Mouse (Mus musculus) B cell, adult 2 months (primary cell): ENCODE results near the gene 2610301B20Rik.
"Not testable (repeated sequence)": the region's sequence is repeated elsewhere in the genome, so short reads cannot be mapped to it uniquely, and the experiment has no call there.

Experiments used
- DNase-seq, 2 experiments: peaks; one replicate each; pipeline ENCODE4 v3.0.0; 2022

The 2610301B20Rik gene

DNA sequence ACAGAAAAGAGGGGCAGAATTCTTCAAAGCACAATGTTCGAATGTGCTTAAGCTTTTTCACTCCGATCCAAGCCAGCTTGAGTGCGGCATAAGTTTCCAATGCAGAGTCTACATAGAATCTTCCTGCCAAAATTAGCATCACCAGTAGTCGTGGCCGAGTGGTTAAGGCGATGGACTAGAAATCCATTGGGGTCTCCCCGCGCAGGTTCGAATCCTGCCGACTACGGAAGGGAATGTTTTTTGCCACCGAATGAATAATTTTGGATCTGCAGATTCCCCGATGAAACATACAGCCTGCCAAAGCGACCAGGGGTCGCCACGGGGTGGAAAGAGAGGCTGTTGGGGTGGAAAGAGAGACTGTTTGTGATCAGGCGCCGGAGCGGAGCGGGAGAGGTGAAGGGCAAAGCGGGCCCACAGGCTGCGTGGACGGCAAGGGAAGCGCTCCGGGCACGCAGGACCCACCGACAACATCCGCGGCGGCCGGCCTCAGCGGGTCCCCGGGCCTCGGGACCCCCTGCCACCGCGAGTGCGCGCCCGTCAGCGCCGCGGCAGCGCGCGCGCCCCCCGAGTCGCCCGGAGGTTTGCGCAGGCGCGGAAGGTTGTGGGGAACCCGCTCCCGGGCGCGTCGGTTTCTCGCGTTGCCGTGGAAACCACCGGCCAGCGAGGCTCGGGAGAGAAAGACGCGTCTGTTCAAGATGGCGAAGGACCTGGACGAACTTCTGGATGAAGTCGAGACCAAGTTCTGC is at the start of gene 2610301B20Rik:
Gene 2610301B20Rik (plus strand): TSS at position 579 of the 746 bp plus-strand sequence.
- DNase-seq, result peak; percentile 92 to 94

GRCm38 (mm10) chr4:10833273-10833672 is 41.0 kb upstream of the 2610301B20Rik start:
- DNase-seq, result peak; percentile 18 to 26

DNA sequence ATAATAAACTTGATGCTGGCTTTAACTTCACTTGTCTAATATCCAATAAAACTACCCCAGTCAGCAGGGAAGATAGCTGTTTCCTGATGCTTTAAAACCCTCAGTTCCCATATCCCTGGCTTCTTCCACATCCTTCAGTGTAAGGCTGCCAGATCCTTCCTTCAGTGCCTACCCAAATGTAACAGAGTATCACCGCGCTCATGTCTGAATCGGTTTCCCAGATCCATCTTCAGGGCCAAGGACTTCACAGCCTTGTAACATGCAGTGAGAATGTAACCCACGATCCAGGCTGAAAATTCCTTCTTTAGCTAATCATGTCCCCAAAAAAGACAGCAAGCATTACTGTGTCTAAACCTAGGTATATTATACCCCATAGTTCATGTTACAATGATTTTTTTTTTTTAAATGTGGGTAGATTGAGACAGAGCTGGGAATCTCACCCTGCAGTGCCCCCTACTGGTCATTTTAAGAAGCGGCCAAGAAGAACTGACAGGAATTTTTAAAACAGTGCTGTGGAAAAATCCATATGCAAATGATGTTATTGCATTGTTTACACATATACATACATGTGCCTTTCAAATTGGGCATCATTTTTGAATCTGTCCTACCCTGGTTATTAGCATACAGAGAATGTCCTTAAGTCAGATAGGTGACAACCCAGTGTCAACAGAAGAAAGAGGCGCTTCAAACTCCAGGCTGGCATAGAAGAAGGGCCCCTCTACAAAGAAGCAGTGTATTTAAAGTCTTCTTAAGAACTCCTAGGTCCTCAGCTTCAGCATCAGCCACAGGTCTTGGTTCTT is 38.8 kb upstream of the 2610301B20Rik start:
- DNase-seq, result peak; percentile 60 to 61

- DNase-seq, result no peak
Observed at GRCm38 (mm10) chr4:10845848-10846247, 28.4 kb upstream of the 2610301B20Rik start.

DNA sequence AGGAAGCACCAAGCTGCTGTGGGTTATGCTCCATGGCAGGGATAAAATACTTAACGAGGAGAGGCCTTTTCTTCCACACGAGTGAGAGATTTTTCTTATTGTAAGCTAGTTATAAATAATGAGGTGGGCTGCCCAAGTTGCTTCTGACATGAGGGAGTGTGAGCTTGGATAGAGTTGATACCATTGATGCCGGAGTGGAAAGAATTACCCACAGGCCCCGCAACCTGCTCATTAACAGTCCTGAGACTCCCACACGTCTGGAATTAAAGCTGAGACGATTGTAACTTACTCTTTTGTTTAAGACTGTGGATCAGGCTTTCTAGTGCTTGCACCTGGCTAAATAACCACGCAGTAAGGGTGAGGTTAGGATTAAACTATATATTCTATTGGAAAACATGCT is 24.5 kb upstream of the 2610301B20Rik start:
- no peak for DNase-seq

- no peak for DNase-seq
Observed at GRCm38 (mm10) chr4:10851013-10851412, 23.3 kb upstream of the 2610301B20Rik start.

GRCm38 (mm10) chr4:10859174-10859573 is 15.1 kb upstream of the 2610301B20Rik start:
- DNase-seq, result no peak

DNA sequence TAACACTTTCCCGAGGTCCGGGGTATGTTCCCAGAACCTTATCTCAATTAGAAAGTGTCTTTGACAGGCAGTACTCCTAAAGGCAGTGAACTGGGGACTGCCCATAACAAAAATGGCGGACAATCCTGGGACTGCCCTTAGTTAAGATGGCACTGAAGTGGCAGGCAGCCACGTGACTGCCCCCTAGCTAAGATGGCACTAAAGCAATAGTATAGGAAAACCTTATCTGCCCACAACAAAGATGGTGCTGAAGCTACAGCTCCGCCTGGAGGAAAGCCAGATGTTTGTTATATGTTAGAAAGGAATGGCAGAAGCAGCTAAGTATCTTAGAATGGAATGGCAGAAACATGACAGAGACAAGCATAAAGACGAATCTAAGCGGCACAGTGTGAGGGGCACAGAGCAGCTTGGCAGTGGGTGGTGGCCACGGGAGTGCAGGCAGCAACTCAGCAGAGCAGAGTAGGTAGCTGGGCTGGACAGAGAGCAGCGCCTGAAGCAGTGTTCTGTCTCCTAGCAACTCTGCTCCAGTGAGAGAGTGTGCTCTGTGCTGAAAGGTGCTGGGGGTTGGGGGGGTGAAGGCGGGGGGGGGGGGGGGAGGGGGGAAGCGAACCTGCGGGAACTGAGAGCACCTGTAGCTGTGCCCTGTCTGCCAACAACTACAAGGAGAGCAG is 14.3 kb upstream of the 2610301B20Rik start:
- peak in 1 of 2 experiments; percentile 4 for DNase-seq

DNA sequence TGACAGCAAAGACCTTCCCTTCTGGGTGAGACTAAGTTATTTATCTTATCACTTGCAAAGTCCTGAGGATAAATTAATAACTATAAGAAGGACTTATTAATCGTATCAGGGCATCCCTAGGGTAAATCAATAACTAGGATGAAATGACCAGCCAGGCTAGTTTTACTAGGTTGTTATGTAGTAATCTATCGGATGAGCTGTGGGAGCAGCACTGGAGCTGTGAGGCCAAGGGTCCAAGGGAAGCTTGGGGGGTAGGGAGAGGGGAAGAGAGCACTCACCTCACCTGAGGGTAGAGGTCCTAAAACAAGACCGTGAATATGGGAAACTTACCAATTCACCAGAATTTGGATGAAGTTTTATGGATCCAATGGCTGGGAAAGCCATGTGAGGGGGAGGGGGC is 13.5 kb upstream of the 2610301B20Rik start:
- DNase-seq, result no peak

DNA sequence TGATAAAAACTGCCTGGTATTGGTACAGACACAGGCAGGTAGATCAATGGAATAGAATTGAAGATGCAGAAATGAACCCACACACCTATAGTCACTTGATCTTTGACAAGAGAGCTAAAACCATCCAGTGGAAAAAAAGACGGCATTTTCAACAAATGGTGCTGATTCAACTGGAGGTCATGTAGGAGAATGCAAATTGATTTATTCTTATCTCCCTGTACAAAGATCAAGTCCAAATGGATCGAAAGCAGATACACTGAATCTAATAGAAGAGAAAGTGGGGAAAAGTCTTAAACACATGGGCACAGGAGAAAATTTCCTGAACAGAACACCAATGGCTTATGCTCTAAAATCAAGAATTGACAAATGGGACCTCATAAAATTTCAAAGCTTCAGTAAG is 11.4 kb upstream of the 2610301B20Rik start:
- not testable (repeated sequence) for DNase-seq

DNA sequence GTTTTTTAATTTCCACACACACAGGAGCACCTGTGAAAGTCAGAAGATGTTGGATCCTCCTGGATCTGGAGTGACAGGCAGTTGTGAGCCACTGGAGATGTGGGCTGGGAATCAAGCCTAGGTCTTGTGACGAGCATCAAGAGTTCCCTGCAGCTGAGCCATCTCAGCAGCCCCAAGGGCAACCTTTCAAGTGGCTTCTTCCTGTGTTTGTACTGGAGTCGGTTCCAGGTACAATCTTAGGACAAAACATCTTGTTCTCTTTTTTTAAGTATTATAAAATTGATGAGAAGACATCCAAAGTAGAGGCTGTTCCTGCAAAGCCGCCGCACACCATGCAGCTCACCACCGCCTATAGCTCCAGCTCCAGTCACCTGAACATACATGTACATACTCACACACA is 2.1 kb upstream of the 2610301B20Rik start:
- no peak for DNase-seq

DNA sequence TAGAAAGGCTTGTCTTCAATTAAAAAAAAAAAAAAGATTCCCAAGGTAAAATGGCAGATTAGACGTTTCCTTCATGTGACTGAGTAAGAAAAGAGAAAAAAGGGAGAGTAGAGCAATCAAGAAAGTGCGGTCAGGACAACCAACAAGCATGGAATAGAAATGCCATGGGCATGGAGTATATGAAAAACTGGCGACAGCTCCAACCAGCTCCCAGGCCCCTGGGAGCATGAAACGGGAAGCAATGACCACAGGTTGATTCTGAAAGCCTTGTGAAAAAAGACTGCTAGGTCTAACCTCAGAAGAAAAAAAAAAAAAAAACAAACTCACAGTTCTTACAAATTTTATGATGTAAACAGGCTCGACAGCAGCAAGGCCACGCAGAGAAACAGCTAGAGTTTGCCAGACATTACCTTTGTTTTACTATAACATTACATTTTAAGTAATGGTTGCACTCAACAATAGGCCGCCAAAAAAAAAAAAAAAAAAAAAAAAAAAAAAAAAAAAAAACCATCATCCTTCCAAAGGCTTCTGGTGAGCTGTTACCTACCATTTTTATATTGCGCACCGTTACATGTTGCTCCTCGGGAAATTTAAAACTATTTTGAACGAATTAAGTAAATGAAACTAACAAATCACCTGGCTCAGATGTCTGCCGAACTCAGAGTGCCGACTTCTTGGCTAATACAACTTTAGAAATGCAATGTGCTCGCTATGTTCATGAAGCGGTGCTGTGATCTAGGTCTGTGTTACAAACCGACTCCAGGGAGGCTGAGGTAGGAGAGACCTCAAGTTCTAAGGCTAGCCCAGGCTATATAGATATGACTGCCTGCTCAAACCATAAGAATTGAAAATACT is 1.4 kb upstream of the 2610301B20Rik start:
- peak in 1 of 2 experiments; percentile 12 for DNase-seq

- no peak for DNase-seq
Observed at GRCm38 (mm10) chr4:10873549-10873919, 764 bp upstream of the 2610301B20Rik start.

DNA sequence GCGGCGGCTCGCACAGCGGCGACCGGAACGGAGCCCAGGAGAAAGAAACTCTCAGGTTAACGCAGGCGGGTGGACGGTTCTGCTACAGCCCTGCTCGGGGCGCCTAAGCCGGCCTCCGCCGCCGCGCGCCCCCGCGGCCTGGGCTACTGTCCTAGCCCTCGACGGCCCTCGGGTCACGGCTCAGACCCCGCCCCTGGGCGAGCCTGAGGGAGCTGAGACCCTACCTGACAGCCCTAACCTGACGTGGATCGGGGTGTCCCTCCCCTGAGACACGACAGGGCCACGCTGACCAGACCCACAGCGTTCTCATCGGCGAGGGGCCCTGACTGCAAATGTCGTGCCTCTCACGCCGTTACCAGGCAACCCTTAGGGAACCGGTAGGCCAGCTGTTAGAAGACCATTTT is 422 bp downstream of the 2610301B20Rik start:
- DNase-seq, result peak in 1 of 2 experiments; percentile 49

DNA sequence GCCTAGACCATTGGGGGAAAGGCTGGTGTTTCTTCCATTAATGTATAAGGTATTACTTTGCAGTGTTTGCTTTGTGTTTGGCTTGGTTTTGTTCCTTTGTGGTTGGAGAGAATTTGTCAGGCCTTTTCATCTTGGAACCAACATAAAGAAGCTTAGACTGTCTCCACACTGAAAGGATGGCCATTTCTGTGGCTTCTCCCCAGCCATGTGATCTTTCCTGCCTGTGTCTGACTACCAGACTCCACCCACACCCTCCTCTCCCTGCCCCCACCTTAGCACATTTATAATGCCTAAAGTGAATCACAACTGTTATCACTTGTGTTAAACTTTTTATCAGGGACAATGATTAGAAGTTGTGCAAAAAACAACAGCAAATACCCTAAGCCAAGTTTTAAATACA is 1.1 kb downstream of the 2610301B20Rik start:
- DNase-seq, result peak; percentile 7 to 19

DNA sequence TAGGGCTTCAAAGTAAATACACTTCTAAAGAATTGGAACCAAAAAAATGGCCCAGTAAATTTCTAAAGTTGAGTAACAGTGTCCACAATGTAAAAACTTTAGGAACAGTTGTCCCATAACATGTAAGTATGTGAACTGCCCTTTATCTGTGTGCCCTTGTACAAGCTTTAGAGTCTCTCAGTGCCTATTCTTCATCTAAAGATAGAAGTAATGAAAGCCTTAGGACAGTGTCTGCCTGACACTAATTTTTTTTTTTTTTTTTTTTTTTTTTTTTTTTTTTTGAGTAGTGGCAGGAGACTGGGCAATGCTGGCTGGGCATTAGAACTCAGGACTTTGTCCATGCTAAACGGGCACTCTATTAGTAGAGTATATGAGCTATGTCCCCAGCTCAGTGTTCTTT is 2.8 kb downstream of the 2610301B20Rik start:
- no peak for DNase-seq

DNA sequence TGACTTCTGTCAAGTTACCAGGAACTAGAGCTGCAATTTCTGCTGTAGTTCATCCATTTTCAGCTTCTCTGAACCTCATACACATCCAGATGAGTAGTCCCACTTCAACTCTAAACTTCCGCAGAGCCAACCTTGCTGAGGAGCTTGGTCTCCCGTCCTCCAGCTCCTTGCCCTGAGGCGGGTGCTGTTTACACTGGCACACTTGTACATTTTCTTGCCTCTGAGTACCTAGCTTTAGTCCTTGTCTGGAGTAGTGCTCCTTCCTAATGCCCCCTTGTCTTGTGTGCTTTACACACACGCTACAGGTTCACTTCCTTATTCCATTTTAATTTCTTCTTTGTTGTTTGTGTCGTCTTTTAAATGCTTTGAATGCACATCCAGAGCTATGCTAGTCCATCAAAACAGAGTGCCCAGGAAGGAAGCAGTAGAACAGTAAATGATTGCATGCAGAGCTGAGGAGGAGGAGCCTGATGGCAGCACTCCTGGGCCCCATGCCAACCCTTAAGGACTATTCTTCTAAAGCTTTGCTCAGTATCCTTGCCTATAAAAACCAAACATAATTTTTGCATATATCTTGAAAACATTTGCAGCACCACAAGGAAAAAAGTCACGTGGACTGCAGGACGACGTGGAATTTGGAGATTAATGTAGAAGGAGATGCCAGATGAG is 9.6 kb downstream of the 2610301B20Rik start:
- no peak for DNase-seq

DNA sequence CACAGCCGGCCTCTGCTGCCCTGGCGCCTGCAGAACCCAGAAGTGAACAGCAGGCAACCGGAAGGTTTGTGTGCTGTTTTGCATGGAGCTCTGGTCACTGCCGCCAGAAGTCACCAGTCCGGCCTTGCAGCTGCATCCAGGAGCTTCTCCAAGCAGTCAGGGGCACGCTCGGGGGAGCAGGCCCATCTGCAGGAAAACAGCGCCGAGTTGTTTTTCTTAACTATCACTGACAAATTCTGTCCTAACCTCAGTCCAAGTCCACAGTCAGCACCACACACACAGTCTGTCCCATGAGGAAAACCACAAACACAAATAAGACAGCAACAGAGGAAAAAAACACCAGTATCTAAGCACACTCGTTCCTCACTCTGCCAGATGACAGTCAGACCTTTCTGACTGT is 14.5 kb downstream of the 2610301B20Rik start:
- DNase-seq, result no peak

DNA sequence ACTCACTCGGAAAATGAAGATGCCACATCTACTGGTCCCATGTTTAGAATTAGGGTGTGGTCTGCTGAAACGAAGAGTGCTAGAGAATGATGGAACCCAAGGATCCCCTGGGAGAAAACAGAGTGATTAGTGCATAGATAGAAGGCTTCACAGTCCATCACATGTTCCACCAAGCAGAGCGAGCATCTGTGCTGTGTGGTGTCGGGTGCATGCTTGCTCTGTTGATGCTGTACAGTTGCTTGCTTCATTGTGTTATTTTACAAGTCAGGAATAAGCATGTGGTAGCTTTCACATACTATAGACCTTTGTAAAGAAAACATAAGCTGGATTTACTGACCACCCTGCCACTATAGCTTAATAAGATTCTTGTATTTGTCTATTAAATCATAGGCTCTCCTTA is 22.0 kb downstream of the 2610301B20Rik start:
- DNase-seq, result no peak

DNA sequence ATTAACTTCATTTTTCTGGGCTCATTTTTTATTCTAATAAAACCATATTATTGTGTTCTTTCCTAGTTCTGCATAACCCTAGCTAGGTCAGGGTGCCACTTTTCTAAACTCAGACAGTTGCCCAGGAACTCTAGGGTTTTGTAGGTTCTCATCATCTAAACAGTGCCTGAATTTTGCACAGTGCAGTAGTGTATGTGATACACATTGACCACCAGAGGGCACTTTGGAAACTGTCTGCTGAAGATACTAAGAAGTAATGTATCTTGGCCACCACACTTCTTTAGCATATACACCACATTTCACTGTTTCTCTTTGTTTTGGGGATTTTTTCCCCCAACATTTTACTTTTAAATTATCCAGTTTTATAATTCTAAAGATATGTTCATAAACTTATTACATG is 22.6 kb downstream of the 2610301B20Rik start:
- peak; percentile 31 to 49 for DNase-seq

GRCm38 (mm10) chr4:10905234-10905801 is 31.0 kb downstream of the 2610301B20Rik start:
- DNase-seq, result no peak

- DNase-seq, result not testable (repeated sequence)
Observed at GRCm38 (mm10) chr4:10911417-10911816, 37.1 kb downstream of the 2610301B20Rik start.
